Mouse (Mus musculus) ES-E14 (cell line): ENCODE results near the gene Wnt11. TPM values are rescaled to one million over a fixed set of nuclear protein-coding genes. Genes with fewer than 3 reads are reported as not detected.

Experiments used
- DNase-seq: peaks from one replicate; pipeline ENCODE4 v3.0.0-alpha.2; 2013; ENCODE audit warnings: low read depth, low spot score
- H3K27ac ChIP-seq: 2 replicates; pipeline ENCODE4 v1.5.1; 2012; ENCODE audit warnings: low read depth, mild to moderate bottlenecking, low read length, moderate library complexity, mixed read lengths; ENCODE audit not compliant: poor library complexity, insufficient read depth, severe bottlenecking
- H3K36me3 ChIP-seq: 2 replicates; pipeline ENCODE4 v1.6.1; 2012; ENCODE audit warnings: mild to moderate bottlenecking, low read length, moderate library complexity, mixed read lengths; ENCODE audit not compliant: control insufficient read depth, poor library complexity, insufficient read depth, severe bottlenecking
- H3K4me1 ChIP-seq, 2 experiments: fragments of 150-350 bp in 1 of 2; sonication (generic) in 1 of 2; 2 replicates each; pipeline ENCODE4 v1.6.1; 2012; ENCODE audit warnings: low read length in 2 of 2, mild to moderate bottlenecking in 1 of 2, mixed read lengths in 1 of 2; ENCODE audit not compliant: control insufficient read depth in 2 of 2, insufficient read depth in 2 of 2, poor library complexity in 1 of 2
- H3K4me3 ChIP-seq, 2 experiments: fragments of 150-350 bp in 1 of 2; sonication (generic) in 1 of 2; 2 replicates each; pipeline ENCODE4 v1.5.1; 2012; ENCODE audit warnings: low read length in 2 of 2, low read depth in 1 of 2, mild to moderate bottlenecking in 1 of 2, mixed read lengths in 1 of 2; ENCODE audit not compliant: insufficient read depth in 1 of 2, poor library complexity in 1 of 2, severe bottlenecking in 1 of 2
- H3K9ac ChIP-seq: 2 replicates; pipeline ENCODE4 v1.6.1; 2012; ENCODE audit warnings: low read depth, mild to moderate bottlenecking, low read length, mixed read lengths; ENCODE audit not compliant: poor library complexity, insufficient read depth, severe bottlenecking
- H3K9me3 ChIP-seq: fragments of 150-350 bp; sonication (generic); 2 replicates; pipeline ENCODE4 v1.6.1; 2012; ENCODE audit warnings: low read depth, mild to moderate bottlenecking, low read length; ENCODE audit not compliant: control insufficient read depth, insufficient read depth
- CHD2 ChIP-seq: IDR thresholded peaks from 2 replicates; pipeline ENCODE4 v1.6.1; 2014; ENCODE audit warnings: mild to moderate bottlenecking, low read depth, low read length, inconsistent platforms
- HCFC1 ChIP-seq: IDR thresholded peaks from 2 replicates; pipeline ENCODE4 v1.6.1; 2012; ENCODE audit warnings: low read length, inconsistent platforms, borderline replicate concordance; ENCODE audit not compliant: insufficient read depth
- MAFK ChIP-seq: IDR thresholded peaks from 2 replicates; pipeline ENCODE4 v1.6.1; 2014; ENCODE audit warnings: mild to moderate bottlenecking, low read depth, low read length, inconsistent platforms; ENCODE audit not compliant: insufficient read depth
- ZC3H11A ChIP-seq: IDR thresholded peaks from 2 replicates; pipeline ENCODE4 v1.6.1; 2012; ENCODE audit warnings: low read depth, mild to moderate bottlenecking, inconsistent platforms, low read length, borderline replicate concordance
- ZNF384 ChIP-seq: IDR thresholded peaks from 2 replicates; pipeline ENCODE4 v1.6.1; 2012; ENCODE audit warnings: low read depth, low read length, inconsistent platforms
- in situ Hi-C, 2 experiments: fragments of 600-800 bp; cut with MboI; formaldehyde crosslinking; loops; one replicate each; pipeline ENCODE4 v1.15.1; 2025; ENCODE audit warnings: low sequenced_read_pairs in 2 of 2, inconsistent platforms in 1 of 2; ENCODE audit not compliant: unreplicated experiment in 2 of 2
- total RNA-seq: library from RNA; depleted of rRNA; stranded (reverse); fragments of 300-350 nt; gene quantifications from 2 replicates; pipeline ENCODE4 v1.2.3, GENCODE M21; 2012

The Wnt11 gene
- total RNA-seq, 1 experiment, result 3.5 TPM

DNA sequence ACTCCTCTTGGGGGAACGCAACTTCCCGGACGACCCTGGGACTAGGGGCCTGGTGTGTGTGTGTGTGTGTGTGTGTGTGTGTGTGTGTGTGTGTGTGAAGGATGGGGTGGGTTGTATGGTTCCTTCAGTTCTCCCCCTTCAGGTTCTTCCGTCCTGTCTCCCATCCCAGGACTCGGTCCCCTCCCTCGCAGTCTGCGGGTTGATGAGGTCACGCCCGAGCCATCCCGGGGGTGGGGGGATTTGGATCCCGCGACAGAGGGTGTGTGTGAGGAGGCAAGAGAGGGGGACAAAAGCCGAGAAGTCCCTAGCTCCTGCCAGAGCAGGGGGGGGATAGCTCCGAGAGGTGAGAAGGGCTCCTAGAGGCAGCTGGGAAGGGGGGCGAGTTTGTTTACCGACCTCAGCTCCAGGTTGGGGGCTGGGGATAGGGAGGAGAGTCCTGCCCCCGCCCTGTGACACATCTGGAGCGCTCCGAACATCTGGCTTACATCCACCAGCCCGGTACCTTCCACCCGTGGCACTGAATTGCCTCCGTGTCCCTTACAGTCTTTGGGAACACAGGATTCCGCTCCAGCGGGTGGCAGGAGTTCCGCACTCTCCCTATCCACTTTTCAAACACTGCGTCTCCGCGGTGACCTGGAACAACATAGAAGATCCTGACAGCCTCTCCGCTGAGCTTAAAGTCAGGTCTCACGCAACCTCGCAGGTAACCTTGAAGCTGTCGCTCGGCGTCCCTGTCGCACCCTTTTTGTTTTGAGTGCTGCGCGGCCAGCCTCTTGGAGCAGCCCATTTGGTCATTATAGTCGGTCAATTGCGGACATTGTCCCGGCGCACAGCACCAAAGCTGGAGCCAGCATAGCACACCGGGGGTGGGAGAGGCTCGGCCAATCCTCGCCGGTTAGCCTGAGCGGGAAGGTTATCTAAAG lies 868 bp downstream of the Wnt11 start:
- DNase-seq, result no peak
- no peak for TF ChIP-seq CHD2
- TF ChIP-seq ZC3H11A, result no peak
- Histone ChIP-seq H3K36me3 (no peaks in the 10 kb centered on the region), H3K4me3 (peak overlapping the region; percentile 41 to 54), H3K27ac (no peak overlapping the region), H3K9ac (peak overlapping the region; percentile 13; the same call in 1 of the 2 replicates), H3K9me3 (no peaks in the 10 kb centered on the region), H3K4me1 (peaks cover 0 to 5% of the 10 kb centered on the region in 2 experiments; a peak in 1 of 4 replicates)
- in situ Hi-C loops, result loop anchor here in 1 of 2 experiments (25.0 kb wide), 1 partner anchor 577 kb away; no protein-coding TSS in a partner anchor

DNA sequence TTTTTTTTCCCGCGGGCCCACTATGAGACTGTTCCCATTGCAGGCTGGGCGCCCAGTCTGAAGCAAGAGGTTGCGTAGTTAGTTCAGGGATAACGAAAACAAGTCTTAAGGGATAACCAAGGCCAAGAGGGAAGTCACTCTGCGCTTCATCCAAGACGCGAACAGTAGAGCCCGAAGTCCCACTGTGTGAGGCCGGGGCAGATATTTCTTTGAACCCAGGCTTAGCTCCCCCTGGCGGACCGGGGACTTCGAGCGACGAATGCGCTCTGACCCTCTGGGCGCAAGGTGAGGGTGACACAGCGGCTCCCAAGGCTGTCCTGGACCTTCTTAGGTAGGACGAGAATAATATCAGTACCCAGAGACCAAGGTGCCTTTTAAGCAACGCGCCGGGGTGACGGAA lies 1.7 kb downstream of the Wnt11 start:
- in situ Hi-C loops, result loop anchor here in 1 of 2 experiments (25.0 kb wide), 1 partner anchor 576 kb away; no protein-coding TSS in a partner anchor
- Histone ChIP-seq H3K27ac (no peak overlapping the region), H3K9me3 (no peaks in the 10 kb centered on the region), H3K4me1 (peaks cover 0 to 5% of the 10 kb centered on the region in 2 experiments; a peak in 1 of 4 replicates), H3K4me3 (peak overlapping the region in 1 of 2 experiments; percentile 41; a peak in 1 of 4 replicates), H3K36me3 (no peaks in the 10 kb centered on the region), H3K9ac (no peak overlapping the region)
- TF ChIP-seq ZNF384, result no peak
- no peak for TF ChIP-seq CHD2
- peak; percentile 71 for DNase-seq

DNA sequence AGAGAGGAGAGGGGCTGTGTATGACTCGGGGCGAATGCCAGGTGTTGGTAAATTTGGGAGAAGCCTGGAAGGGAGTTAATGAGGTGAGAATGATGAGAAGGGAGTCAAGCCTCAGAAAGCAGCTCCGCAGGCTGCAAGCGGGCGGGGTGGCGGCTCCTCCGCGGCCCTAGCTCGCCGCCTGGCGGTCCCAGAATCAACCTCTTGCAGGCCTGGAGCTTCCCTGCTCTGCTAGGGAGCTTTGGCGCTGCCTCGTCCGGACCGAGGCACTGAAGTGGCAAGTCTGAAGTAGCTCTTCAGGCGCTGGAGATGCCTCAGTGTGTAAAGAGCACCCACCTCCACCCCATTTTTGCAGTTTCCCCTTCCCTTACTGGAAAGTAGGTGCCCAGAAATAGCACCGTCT lies 3.0 kb downstream of the Wnt11 start:
- Histone ChIP-seq H3K4me3 (peak overlapping the region in 1 of 2 experiments; percentile 52; a peak in 2 of 4 replicates), H3K4me1 (peaks cover 0 to 5% of the 10 kb centered on the region in 2 experiments; a peak in 1 of 4 replicates), H3K27ac (no peak overlapping the region), H3K9ac (no peak overlapping the region), H3K36me3 (no peaks in the 10 kb centered on the region), H3K9me3 (no peaks in the 10 kb centered on the region)
- in situ Hi-C loops, result loop anchor here in 1 of 2 experiments (25.0 kb wide), 1 partner anchor 574 kb away; no protein-coding TSS in a partner anchor
- DNase-seq, result no peak
- no peak for TF ChIP-seq ZNF384
- TF ChIP-seq HCFC1, result no peak
- TF ChIP-seq MAFK, result no peak
- TF ChIP-seq ZC3H11A, result no peak
- no peak for TF ChIP-seq CHD2

DNA sequence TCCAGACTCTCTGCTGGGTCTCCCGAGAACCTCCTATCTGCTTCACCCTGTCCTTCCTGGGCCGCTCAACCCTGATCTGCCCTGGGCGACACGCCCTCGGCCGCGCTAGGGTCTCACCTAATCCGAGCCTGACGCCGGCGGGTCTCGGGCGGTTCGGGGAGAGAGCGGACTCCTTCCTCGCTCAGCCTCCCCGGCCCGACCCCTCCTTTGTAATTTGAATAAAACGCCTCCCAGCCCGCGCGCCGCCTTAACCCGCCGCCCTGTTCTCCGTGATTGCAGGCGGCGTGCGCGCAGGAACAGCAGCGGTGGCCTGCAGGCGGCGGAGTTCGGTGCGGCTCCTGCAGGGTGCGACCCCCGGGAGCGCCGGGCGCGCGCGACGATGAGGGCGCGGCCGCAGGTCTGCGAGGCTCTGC lies 3.8 kb downstream of the Wnt11 start:
- H3K9me3 ChIP-seq, result no peaks in the 10 kb centered on the region
- H3K36me3 ChIP-seq, result no peaks in the 10 kb centered on the region
- DNase-seq, result peak; percentile 63
- H3K4me3 ChIP-seq, result peak overlapping the region; percentile 48 to 52
- in situ Hi-C loops, result loop anchor here in 1 of 2 experiments (25.0 kb wide), 1 partner anchor 574 kb away; no protein-coding TSS in a partner anchor
- TF ChIP-seq HCFC1 (no peak), ZC3H11A (no peak), ZNF384 (no peak), MAFK (no peak), CHD2 (no peak)
- H3K4me1 ChIP-seq, result peaks cover 0 to 5% of the 10 kb centered on the region in 2 experiments; a peak in 1 of 4 replicates
- peak overlapping the region; percentile 31; the same call in 1 of the 2 replicates for H3K9ac ChIP-seq
- no peak overlapping the region for H3K27ac ChIP-seq
